Mouse (Mus musculus) small intestine, adult 2 months (tissue): ENCODE measurements around the gene Adamts15.

Experiments
- CTCF ChIP-seq: fragments of 200-500 bp; IDR thresholded peaks from 2 replicates; pipeline ENCODE4 v1.5.1; 2012; ENCODE audit warnings: low read depth, mild to moderate bottlenecking, control low read depth, inconsistent platforms, low read length, moderate library complexity, mixed read lengths; ENCODE audit not compliant: insufficient replicate concordance, insufficient read length; ENCODE audit errors: extremely low read depth
- POLR2A ChIP-seq: fragments of 200-500 bp; IDR thresholded peaks from 2 replicates; pipeline ENCODE4 v1.6.1; 2012; ENCODE audit warnings: low read depth, mild to moderate bottlenecking, control low read depth, inconsistent platforms, low read length, moderate library complexity

DNA sequence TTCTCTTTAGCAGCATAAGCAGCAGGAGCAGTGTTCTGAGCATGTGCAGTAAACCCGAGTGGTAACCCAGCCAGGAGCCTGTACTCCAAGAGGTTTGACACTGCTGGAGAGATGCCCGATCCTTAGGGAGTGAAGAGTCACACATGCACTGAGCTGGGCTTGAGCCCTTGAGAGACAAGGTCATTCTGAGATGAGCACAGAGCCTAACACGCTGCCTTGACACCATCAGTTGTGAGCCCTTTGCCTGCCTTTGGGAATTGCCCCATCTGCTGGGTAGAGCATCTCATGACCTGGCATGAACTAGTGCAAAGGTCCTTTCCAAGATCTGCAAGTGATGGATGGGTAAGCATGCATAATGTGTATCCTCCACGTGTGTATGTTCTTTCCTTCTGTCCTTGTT lies 49.7 kb upstream of the Adamts15 start:
- TF ChIP-seq POLR2A (no peak), CTCF (no peak)
